Mouse (Mus musculus) limb, embryonic 10.5 days (tissue): ENCODE measurements around the gene Ifi27l2a. TPM values are rescaled to one million over a fixed set of nuclear protein-coding genes. Genes with fewer than 3 reads are reported as not detected.
"Not testable (repeated sequence)": the region's sequence is repeated elsewhere in the genome, so short reads cannot be mapped to it uniquely, and the experiment has no call there.

ENCODE experiments used
- DNase-seq: peaks from one replicate; pipeline ENCODE4 v3.0.0-alpha.2; 2017; ENCODE audit warnings: low spot score
- H3K27ac ChIP-seq: fragments of 300-500 bp; sonication (generic); 2 replicates; pipeline ENCODE4 v1.5.1; 2016; ENCODE audit warnings: mild to moderate bottlenecking
- H3K27me3 ChIP-seq: fragments of 300-500 bp; sonication (generic); 2 replicates; pipeline ENCODE4 v1.6.1; 2016; ENCODE audit warnings: low read depth, mild to moderate bottlenecking; ENCODE audit not compliant: poor library complexity, severe bottlenecking
- H3K36me3 ChIP-seq: fragments of 300-500 bp; sonication (generic); 2 replicates; pipeline ENCODE4 v1.6.1; 2016; ENCODE audit warnings: mild to moderate bottlenecking, moderate library complexity
- H3K4me1 ChIP-seq: fragments of 300-500 bp; sonication (generic); 2 replicates; pipeline ENCODE4 v1.6.1; 2016
- H3K4me3 ChIP-seq: fragments of 300-500 bp; sonication (generic); 2 replicates; pipeline ENCODE4 v1.5.1; 2016; ENCODE audit warnings: mild to moderate bottlenecking, moderate library complexity
- H3K9me3 ChIP-seq: fragments of 300-500 bp; sonication (generic); replicated peaks from 2 replicates; pipeline ENCODE4 v1.6.1; 2016; ENCODE audit warnings: mild to moderate bottlenecking
- WGBS: fragments of 180-500 bp; shearing (Covaris S2); methylation state at CpG from one replicate; pipeline ENCODE4 v1.1.7; 2016; 5-methylcytosine and 5-hydroxymethylcytosine counted together
- polyA plus RNA-seq: library from polyadenylated mRNA; unstranded; fragments of >200 nt; fragmentation: Nextera tagmentation; extraction: Ambion mirVana; gene quantifications from 2 replicates; pipeline ENCODE4 v1.2.1, GENCODE M21; 2016

Gene Ifi27l2a
- polyA plus RNA-seq, 1 experiment from 2014 or later: 0.59 TPM

DNA sequence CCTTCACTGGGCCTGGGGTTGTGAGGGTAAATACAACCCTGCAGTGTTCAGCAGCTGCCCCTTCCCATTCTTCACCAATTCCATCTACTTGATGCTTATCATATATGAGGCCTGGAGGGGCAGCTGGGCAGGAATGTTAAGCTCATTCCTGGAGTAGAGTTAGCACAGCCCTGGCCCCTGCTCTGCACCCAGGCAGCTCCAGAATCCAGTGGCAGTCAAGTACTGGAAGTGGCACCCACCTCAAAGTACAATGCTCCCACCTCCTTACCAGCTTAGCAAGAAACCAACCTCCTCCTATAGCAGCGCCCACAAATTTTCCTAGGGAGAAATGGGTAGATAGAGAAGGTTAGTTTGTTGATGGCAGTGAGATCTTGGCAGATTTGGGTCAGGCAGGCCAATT, 13.2 kb upstream of the Ifi27l2a start:
- H3K4me3 ChIP-seq, H3K36me3 ChIP-seq, H3K27me3 ChIP-seq, H3K27ac ChIP-seq, H3K9me3 ChIP-seq, DNase-seq, H3K4me1 ChIP-seq: not testable (repeated sequence)
- no CpG with 5 or more reads among the region's 1 CpGs for WGBS

DNA sequence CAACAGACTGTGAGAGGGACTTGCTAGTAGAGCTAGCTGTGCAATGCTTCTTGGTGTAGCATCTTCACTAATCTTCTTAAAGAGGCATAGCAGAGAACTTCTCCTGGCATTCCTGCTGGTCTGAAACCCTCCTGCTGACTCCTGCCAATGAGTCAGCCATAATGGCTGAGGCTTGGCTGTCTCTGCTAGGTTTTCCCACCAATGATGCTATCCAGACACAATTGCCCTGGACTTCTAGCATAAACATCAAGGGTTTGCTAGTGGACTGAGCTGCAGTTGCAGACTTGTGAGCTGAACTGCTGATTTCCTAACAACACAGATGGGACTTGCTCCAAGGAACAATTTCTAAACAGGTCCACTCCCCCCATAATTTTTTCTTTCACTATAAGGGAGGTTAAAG, 9.9 kb upstream of the Ifi27l2a start:
- H3K9me3 ChIP-seq: no peaks in the 10 kb centered on the region

DNA sequence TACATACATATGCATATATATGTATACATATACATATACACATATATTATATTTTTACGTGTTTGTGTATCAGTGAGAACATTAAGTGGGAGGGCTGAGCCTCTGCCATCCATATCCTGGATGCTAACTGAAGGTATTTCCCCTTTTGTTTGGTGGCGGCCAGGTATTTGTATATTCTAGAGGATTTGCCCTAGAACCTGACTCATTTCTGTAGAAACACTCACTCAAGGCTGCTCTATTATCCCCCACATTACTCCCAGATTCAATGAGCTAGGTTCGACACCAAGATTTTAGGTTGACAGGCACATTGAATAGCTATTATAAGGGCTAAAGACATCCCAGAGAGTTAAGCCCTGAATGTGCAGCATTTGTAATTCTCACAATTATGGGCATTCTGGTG, 1.6 kb upstream of the Ifi27l2a start:
- Histone ChIP-seq H3K27ac (no peak overlapping the region), H3K4me3 (no peak overlapping the region), H3K4me1 (no peaks in the 10 kb centered on the region), H3K27me3 (no peaks in the 10 kb centered on the region), H3K36me3 (no peaks in the 10 kb centered on the region), H3K9me3 (no peaks in the 10 kb centered on the region)
- whole genome bisulfite sequencing: 86% methylated on average over 3 of the region's 3 CpGs
- no peak for DNase-seq

More for the DNA sequence above, 9.9 kb upstream of the Ifi27l2a start:
- Histone ChIP-seq H3K4me1 (no peaks in the 10 kb centered on the region), H3K4me3 (no peak overlapping the region), H3K27ac (no peak overlapping the region), H3K36me3 (no peaks in the 10 kb centered on the region), H3K27me3 (no peaks in the 10 kb centered on the region)
- DNase-seq: no peak

DNA sequence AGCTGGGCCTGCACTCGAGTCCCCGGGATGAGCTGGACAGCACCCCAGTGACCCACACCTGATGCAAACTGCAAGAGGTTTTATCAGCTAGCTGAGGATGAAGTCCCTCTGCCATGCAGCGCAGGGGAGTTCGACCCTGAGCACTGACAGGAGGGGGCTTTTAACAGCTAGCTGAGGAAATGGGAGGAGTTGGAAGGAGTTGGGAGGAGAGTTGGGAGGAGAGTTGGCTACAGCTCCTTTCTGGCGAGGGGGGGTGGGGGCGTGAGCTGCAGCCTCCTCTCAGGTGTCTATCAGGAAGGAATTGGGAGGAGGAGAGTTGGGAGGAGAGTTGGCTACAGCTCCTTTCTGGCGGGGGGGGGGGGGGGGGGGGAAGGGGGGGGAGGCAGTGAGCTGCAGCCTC, 781 bp upstream of the Ifi27l2a start:
- H3K4me3 ChIP-seq: not testable (repeated sequence)
- whole genome bisulfite sequencing: 39% methylated on average over 6 of the region's 7 CpGs

DNA sequence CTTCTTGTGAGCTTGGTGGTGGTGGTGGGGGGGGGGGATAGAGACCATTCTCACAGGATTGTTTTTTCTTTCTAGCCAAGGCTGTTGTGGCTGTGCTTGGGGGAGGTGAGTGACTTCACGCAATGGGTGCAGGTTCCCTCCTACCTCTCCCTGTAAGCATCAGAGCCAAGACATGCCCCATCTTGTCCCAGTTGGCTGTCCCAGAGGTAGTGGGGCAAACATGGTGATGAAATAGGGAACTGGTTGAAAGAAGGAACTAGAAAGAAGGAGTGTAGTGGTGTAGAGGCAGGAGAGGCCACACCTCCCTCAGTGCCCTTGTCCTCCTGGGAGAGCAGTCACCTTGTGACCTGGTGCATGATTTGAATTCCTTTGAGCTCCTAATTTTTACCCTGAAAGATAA, 5.9 kb downstream of the Ifi27l2a start:
- Histone ChIP-seq H3K4me3 (no peak overlapping the region), H3K27ac (no peak overlapping the region), H3K9me3 (no peaks in the 10 kb centered on the region), H3K27me3 (no peaks in the 10 kb centered on the region), H3K4me1 (no peaks in the 10 kb centered on the region; the same call in 1 of the 2 replicates), H3K36me3 (no peaks in the 10 kb centered on the region)
- 95% methylated on average over 1 of the region's 1 CpGs for WGBS
- no peak for DNase-seq

More for the DNA sequence above, 781 bp upstream of the Ifi27l2a start:
- H3K36me3 ChIP-seq, DNase-seq, H3K4me1 ChIP-seq, H3K27me3 ChIP-seq, H3K9me3 ChIP-seq, H3K27ac ChIP-seq: not testable (repeated sequence)

DNA sequence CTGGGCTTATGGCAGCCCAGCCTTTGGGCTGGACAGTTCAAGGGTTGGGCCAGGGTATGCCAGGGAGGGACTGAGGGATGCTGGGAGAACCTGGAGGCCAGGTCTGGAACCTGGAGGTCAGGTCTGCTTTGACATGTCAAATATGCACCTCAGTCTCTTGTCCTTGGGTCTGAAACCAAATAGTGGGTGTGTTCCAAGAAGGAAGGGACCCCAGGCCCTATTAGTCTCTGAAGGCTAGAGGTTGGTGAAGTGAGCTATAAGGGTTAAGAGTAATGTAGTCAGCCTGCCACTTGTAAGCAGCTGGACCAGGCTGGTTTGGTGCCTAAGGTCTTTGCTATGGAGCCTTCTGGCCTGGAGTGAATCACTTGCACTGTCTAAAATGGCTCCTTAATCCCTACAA, 8.6 kb downstream of the Ifi27l2a start:
- no peak for DNase-seq
- Histone ChIP-seq H3K4me3 (no peak overlapping the region), H3K27ac (no peak overlapping the region), H3K27me3 (no peaks in the 10 kb centered on the region), H3K9me3 (no peaks in the 10 kb centered on the region), H3K36me3 (no peaks in the 10 kb centered on the region), H3K4me1 (no peaks in the 10 kb centered on the region; the same call in 1 of the 2 replicates)

DNA sequence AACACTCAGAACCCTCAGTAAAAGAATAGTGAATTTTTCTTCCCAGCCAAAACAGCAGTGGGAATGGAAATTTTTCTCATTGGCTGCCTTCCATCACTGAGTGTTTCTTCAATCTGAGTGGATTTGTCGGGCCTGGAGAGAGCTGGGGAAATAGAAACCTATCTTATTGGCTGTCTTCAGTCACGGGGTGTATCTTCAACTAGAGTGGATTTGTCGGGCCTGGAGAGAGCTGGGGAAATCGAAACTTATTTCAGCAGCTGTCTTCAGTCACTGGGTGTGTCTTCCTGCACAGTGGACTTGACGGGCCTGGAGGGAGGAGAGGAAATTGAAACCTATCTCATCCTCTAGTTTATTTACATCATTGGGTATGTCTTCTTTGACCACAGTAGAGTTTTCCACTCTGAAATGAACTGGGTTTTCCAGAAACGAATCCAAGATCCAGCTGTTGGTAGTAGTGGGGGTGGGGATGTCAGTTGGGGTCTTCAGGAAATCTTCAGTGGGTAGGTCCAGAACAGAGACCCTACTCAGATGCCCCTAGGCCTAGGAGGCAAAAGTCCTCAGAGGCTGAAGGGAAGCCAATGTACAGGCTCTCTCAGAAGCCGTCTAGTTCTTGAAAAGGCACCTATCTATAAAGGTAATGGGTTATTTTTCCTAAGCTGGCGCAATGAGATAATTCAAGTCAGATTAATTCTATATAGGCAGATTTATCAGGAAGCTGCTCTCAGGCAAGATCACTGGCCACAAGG, 9.3 kb downstream of the Ifi27l2a start, which contains the start of gene Ifi27:
Ifi27 (plus strand) TSS at position 226 of the 746 bp plus-strand sequence.
- no peaks in the 10 kb centered on the region for H3K36me3 ChIP-seq
- no peak for DNase-seq
- H3K9me3 ChIP-seq: no peaks in the 10 kb centered on the region
- WGBS: 79% methylated on average over 8 of the region's 8 CpGs
- no peaks in the 10 kb centered on the region; the same call in 1 of the 2 replicates for H3K4me1 ChIP-seq
- H3K4me3 ChIP-seq: no peak within 1 kb of the TSS
- H3K27me3 ChIP-seq: no peaks in the 10 kb centered on the region
- no peak within 1 kb of the TSS for H3K27ac ChIP-seq

DNA sequence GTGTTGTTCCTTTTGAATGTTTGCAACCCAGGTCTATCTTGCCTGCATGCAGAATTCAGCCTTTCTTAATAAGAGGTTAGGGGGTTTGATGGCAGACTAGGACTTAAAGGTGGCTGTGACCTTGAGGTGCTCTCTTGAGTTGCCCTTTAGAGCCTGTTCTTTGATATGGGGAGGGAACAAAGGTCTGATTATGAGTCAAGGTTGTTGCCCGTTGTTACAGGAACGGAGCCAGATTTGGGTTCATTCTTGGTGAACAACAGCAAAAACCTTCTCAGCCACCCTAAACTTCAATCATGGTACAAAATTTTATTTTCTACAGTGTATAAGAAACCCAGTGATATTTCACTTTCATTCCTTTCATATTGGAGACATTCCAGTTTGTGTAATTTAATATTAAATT, 10.1 kb downstream of the Ifi27l2a start:
- H3K27me3 ChIP-seq: no peaks in the 10 kb centered on the region
- 90% methylated on average over 2 of the region's 2 CpGs for WGBS

DNA sequence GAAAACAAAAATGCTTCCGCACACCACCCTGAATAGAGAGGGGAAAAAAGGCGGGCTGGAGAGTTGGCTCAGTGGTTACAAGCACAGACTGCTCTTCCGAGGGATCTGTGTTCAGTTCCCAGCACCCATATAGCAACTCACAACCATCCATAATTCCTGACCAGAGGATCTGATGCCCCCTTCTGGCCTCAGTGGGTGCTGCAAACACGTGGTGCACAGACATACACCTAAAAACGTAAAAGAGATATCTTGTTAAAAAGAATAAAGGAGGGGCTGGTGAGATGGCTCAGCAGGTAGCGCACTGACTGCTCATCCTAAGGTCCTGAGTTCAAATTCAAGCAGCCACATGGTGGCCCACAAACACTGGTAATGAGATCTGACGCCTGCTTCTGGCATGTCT, 16.8 kb downstream of the Ifi27l2a start:
- peaks cover 22% of the 10 kb centered on the region for H3K4me1 ChIP-seq
- no peak for DNase-seq
- WGBS: 88% methylated on average over 7 of the region's 7 CpGs
- H3K9me3 ChIP-seq: no peaks in the 10 kb centered on the region
- H3K4me3 ChIP-seq: no peak overlapping the region
- no peak overlapping the region for H3K27ac ChIP-seq
- peaks cover 23% of the 10 kb centered on the region for H3K36me3 ChIP-seq
- no peaks in the 10 kb centered on the region for H3K27me3 ChIP-seq

More for the DNA sequence above, 10.1 kb downstream of the Ifi27l2a start:
- Histone ChIP-seq H3K4me1 (no peaks in the 10 kb centered on the region; the same call in 1 of the 2 replicates), H3K4me3 (no peak overlapping the region), H3K9me3 (no peaks in the 10 kb centered on the region), H3K27ac (no peak overlapping the region), H3K36me3 (no peaks in the 10 kb centered on the region)
- no peak for DNase-seq

DNA sequence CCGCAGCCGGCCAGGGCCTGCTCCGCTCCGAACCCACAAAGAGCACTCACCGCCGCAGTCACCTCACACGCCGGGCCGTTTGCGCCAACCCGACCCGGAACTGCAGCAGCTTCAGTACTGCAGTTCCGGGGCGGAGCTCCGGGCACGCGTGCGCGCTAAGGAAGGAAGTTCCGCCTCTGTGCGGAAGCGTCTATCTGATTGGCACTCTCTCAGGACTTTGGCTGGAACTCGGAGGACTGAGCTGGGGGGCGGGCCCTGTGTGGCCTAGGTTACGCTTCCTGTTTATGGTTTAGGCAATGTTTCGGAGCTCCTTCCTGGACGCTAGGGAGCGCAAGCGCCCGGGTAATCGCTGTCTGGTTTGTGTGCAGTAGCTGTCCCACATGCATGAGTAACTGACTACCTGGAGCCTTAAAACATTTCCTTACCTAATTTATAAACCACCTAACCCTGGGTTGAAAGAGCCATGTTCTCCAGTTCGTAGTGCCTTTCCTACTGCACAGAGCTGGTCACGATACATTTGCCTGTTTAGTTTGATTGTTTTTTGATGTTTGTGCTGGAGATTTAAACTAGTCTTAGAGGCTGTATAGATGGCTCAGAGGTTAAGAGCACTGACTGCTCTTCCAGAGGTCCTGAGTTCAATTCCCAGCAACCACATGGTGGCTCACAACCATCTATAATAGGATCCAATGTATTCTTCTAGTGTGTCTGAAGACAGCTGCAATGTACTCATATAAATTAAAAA, 17.6 kb downstream of the Ifi27l2a start, which contains the start of gene Ddx24:
Ddx24 (minus strand) TSS at position 102 of the 742 bp plus-strand sequence.
- no peaks in the 10 kb centered on the region for H3K9me3 ChIP-seq
- H3K4me1 ChIP-seq: peaks cover 26% of the 10 kb centered on the region
- H3K27me3 ChIP-seq: no peaks in the 10 kb centered on the region
- peak; percentile 98 for DNase-seq
- H3K36me3 ChIP-seq: peaks cover 28% of the 10 kb centered on the region
- peak within 1 kb of the TSS; percentile 91 for H3K4me3 ChIP-seq
- H3K27ac ChIP-seq: peak within 1 kb of the TSS; percentile 86
- 1% methylated on average over 33 of the region's 33 CpGs for WGBS

DNA sequence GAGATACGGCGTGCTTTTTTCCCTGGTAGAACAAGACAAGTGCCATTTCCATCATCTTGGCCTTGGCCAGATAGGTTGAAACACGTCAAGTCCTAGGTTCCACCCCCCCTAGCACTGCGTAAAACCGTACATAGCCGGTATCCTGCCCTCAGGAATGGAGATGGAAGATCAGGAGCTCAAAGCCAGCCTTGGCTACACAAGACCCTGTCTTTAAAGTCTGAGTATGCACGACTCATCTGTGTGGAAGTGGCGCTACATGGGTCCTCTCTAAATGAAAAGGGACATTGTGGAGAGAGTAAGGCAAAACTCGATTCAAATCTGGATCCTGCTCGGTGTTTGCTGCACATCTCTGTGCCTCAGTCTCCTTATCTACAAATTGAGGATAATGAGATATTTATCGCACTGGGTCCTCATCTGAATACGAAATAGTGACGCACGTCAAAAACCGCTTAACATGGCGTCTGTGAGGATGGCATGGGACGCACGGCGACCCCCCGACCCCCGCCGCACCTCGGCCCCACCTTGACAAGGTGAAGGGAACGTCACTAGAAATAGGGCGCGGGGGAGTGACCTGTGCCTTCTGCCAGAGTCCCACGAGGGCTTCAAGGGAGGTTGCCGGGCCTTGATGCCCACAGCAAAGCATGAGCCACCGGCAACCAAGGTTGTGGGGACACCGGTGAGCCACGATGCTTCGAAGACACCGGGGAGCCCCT, 18.3 kb downstream of the Ifi27l2a start:
- Histone ChIP-seq H3K27me3 (no peaks in the 10 kb centered on the region), H3K4me3 (peak overlapping the region; percentile 91), H3K4me1 (peaks cover 26% of the 10 kb centered on the region), H3K36me3 (peaks cover 28% of the 10 kb centered on the region), H3K9me3 (no peaks in the 10 kb centered on the region), H3K27ac (peak overlapping the region; percentile 86)
- no peak for DNase-seq
- WGBS: 10% methylated on average over 33 of the region's 33 CpGs

DNA sequence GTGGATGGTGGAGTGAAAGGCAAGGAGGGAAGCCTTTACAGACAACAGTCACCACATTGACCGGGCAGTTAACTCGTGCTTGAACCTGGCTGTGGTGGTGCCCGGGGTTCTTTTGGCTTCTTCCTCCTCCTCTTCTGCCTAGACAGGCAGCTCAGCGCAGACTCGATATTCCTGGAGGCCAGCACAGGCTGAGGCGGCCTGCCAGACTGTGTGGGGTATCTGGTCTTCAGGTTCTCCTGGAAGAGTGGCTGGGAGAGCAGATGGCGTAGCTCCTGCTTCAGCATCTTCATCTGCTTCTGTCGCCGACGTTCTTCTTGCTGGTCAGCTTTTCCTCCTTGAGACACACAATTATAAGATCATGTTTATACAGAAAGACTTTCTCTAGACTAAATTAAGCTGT, 35.3 kb downstream of the Ifi27l2a start:
- H3K4me1 ChIP-seq: no peaks in the 10 kb centered on the region
- no peaks in the 10 kb centered on the region for H3K27me3 ChIP-seq
- DNase-seq: no peak
- H3K27ac ChIP-seq: no peak overlapping the region
- H3K9me3 ChIP-seq: no peaks in the 10 kb centered on the region
- H3K4me3 ChIP-seq: no peak overlapping the region
- WGBS: 93% methylated on average over 10 of the region's 10 CpGs
- H3K36me3 ChIP-seq: peaks cover 94% of the 10 kb centered on the region

DNA sequence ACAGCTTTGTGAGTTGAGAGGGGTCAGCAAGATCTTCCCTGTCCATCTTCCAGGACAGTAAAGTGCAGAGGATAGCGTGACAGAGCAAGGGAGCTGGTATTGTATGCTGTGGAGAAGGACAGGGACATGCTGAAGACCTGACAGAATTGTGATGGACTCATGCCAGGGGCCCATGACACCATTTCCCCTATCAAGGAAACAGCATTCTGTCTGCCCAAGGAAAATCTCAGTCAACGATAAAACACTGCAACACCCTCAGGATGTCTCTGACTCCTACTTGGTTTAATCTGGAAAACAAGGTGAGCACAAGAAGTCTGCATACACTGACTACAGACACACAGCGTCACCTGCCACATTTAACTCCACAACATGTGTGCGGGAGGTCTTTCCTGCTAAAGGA, 35.8 kb downstream of the Ifi27l2a start, which contains the start of gene 9330161L09Rik:
9330161L09Rik (minus strand) TSS at position 101 of the 400 bp plus-strand sequence.
- no peaks in the 10 kb centered on the region for H3K4me1 ChIP-seq
- H3K36me3 ChIP-seq: peaks cover 93% of the 10 kb centered on the region
- no peaks in the 10 kb centered on the region for H3K9me3 ChIP-seq
- no peak within 1 kb of the TSS for H3K27ac ChIP-seq
- no peak for DNase-seq
- 90% methylated on average over 4 of the region's 4 CpGs for WGBS
- H3K27me3 ChIP-seq: no peaks in the 10 kb centered on the region
- no peak within 1 kb of the TSS for H3K4me3 ChIP-seq
